ENCODE assay signal across 16 mouse cellular contexts in genomic region chr7:127101451-127102016, GRCm38 (mm10). TPM values are rescaled to one million over a fixed set of nuclear protein-coding genes. Genes with fewer than 3 reads are reported as not detected.
DNase-seq lines count a peak whose midpoint lies in the region; ATAC-seq and TF ChIP-seq lines count a peak whose summit lies in the region.
"Had no signal": no experiment of that assay in that cellular context is flagged by ENCODE, and none has a peak within 500 bp of the region (broad histone marks: within the 10 kb centered on the region; RNA-seq: fewer than 3 reads in every experiment).

No protein-coding gene starts in this region.

- TF ChIP-seq POLR2A in small intestine, adult 2 months (IDR thresholded peaks at IDR 0.05; ENCODE audit: low read depth, low read length) = no peak

- no peak for ATAC-seq in midbrain, embryonic 11.5 days (ENCODE audit: low FRiP score)

- peak; percentile 32 to 52 for DNase-seq in cerebellum, postnatal 10 days
- no peak for DNase-seq in cerebellum, postnatal 25 days
- DNase-seq in midbrain, embryonic 11.5 days (ENCODE audit: low spot score, missing footprints) = peak; percentile 57
- no peak for DNase-seq in midbrain, embryonic 10.5 days (ENCODE audit: low spot score)
- DNase-seq in MN1 (ENCODE audit: low spot score) = peak; percentile 46
- DNase-seq in embryo, embryonic 10 days (ENCODE audit: low spot score) = no peak
- DNase-seq in layer of hippocampus, adult 11-12 months (ENCODE audit: low spot score) = no peak
- DNase-seq: gastrocnemius, adult 2 months; heart, postnatal 4 days; kidney, postnatal 14 days; right cerebral cortex, postnatal 14 days had no signal

- H3K4me3 ChIP-seq in midbrain, embryonic 11.5 days (ENCODE audit: low read depth, low read length) = no peak overlapping the region
- H3K4me3 ChIP-seq in midbrain, embryonic 10.5 days = no peak overlapping the region
- no peak overlapping the region for H3K4me3 ChIP-seq in small intestine, adult 2 months (ENCODE audit: low read depth, low read length)
- H3K4me3 ChIP-seq: forebrain, embryonic 12.5 days; gastrocnemius, adult 2 months; heart, embryonic 10.5 days; liver, embryonic 15.5 days had no signal

- H3K9ac ChIP-seq in midbrain, embryonic 11.5 days (ENCODE audit: low read length) = no peak overlapping the region
- H3K9ac ChIP-seq: forebrain, embryonic 12.5 days; liver, embryonic 15.5 days had no signal

- 44% methylated on average over 2 of the region's 2 CpGs for WGBS in midbrain, embryonic 11.5 days
- WGBS in midbrain, embryonic 10.5 days = 64% methylated on average over 2 of the region's 2 CpGs
- 11% methylated on average over 2 of the region's 2 CpGs for WGBS in small intestine, adult 2 months

- H3K4me1 ChIP-seq in midbrain, embryonic 11.5 days (ENCODE audit: control insufficient read depth, insufficient read depth, low read length) = no peaks in the 10 kb centered on the region
- peaks cover 15% of the 10 kb centered on the region for H3K4me1 ChIP-seq in midbrain, embryonic 10.5 days
- no peaks in the 10 kb centered on the region; the same call in 1 of the 2 replicates for H3K4me1 ChIP-seq in small intestine, adult 2 months (ENCODE audit: control insufficient read depth, insufficient read depth, insufficient read length, low read length)

- no peak overlapping the region for H3K4me2 ChIP-seq in midbrain, embryonic 11.5 days
- H3K4me2 ChIP-seq: forebrain, embryonic 12.5 days; liver, embryonic 15.5 days had no signal

- H3K36me3 ChIP-seq in midbrain, embryonic 11.5 days (ENCODE audit: control insufficient read depth, insufficient read depth, low read length) = no peaks in the 10 kb centered on the region
- H3K36me3 ChIP-seq in midbrain, embryonic 10.5 days = no peaks in the 10 kb centered on the region
- no peaks in the 10 kb centered on the region for H3K36me3 ChIP-seq in small intestine, adult 2 months (ENCODE audit: control insufficient read depth, insufficient read depth, low read length)
- H3K36me3 ChIP-seq: forebrain, embryonic 12.5 days; heart, embryonic 10.5 days; liver, embryonic 15.5 days had no signal

- no peak overlapping the region for H3K27ac ChIP-seq in midbrain, embryonic 11.5 days (ENCODE audit: low read depth, low read length)
- H3K27ac ChIP-seq in midbrain, embryonic 10.5 days (replicated peaks) = no peak overlapping the region
- H3K27ac ChIP-seq in small intestine, adult 2 months (ENCODE audit: insufficient read depth, low read depth, low read length) = no peak overlapping the region
- H3K27ac ChIP-seq: forebrain, embryonic 12.5 days; gastrocnemius, adult 2 months; heart, embryonic 10.5 days; liver, embryonic 15.5 days had no signal

- TF ChIP-seq CTCF in small intestine, adult 2 months (IDR thresholded peaks at IDR 0.05; ENCODE audit: extremely low read depth, insufficient read length, insufficient replicate concordance, low read depth, low read length) = peak; percentile 13; the same call in 1 of the 2 replicates

- no peaks in the 10 kb centered on the region for H3K9me3 ChIP-seq in midbrain, embryonic 11.5 days (ENCODE audit: control insufficient read depth, low read length)
- H3K9me3 ChIP-seq in midbrain, embryonic 10.5 days (replicated peaks) = no peaks in the 10 kb centered on the region
- H3K9me3 ChIP-seq: forebrain, embryonic 12.5 days; heart, embryonic 10.5 days had no signal

- H3K27me3 ChIP-seq in midbrain, embryonic 11.5 days (ENCODE audit: control insufficient read depth, insufficient read depth, low read length) = no peaks in the 10 kb centered on the region
- no peaks in the 10 kb centered on the region for H3K27me3 ChIP-seq in midbrain, embryonic 10.5 days (ENCODE audit: low read depth, poor library complexity, severe bottlenecking)
- no peaks in the 10 kb centered on the region for H3K27me3 ChIP-seq in small intestine, adult 2 months (ENCODE audit: control insufficient read depth, insufficient read depth, low read length)
- H3K27me3 ChIP-seq: forebrain, embryonic 12.5 days; liver, embryonic 15.5 days had no signal

RNA-seq across cellular contexts. Expression of gene AI467606, which starts 10.4 kb away (rescaled TPM):
- 1.3 and 1.7 TPM in 2 replicates for polyA plus RNA-seq in midbrain, embryonic 11.5 days (2014; fragmentation: Nextera tagmentation; extraction: Ambion mirVana)
- polyA plus RNA-seq in midbrain, embryonic 10.5 days (2016; fragmentation: Nextera tagmentation; extraction: Ambion mirVana) = 0.91 and 1.2 TPM in 2 replicates
- polyA plus RNA-seq in small intestine, adult 2 months (2012; rRNA removed) = 21.2 and 22.7 TPM in 2 replicates

RNA-seq across cellular contexts. Expression of gene Zg16, which starts 14.4 kb away (rescaled TPM):
- not detected in 2 replicates for polyA plus RNA-seq in midbrain, embryonic 11.5 days (2014; fragmentation: Nextera tagmentation; extraction: Ambion mirVana)
- not detected in 2 replicates for polyA plus RNA-seq in midbrain, embryonic 10.5 days (2016; fragmentation: Nextera tagmentation; extraction: Ambion mirVana)
- 4,647 and 5,350 TPM in 2 replicates for polyA plus RNA-seq in small intestine, adult 2 months (2012; rRNA removed)
- polyA plus RNA-seq: embryonic facial prominence, embryonic 14.5 days; forebrain, embryonic 12.5 days; heart, embryonic 10.5 days had no signal

RNA-seq across cellular contexts. Expression of gene Qprt, which starts 20.5 kb away (rescaled TPM):
- 5.7 and 6.2 TPM in 2 replicates for polyA plus RNA-seq in midbrain, embryonic 11.5 days (2014; fragmentation: Nextera tagmentation; extraction: Ambion mirVana)
- polyA plus RNA-seq in midbrain, embryonic 10.5 days (2016; fragmentation: Nextera tagmentation; extraction: Ambion mirVana) = 7.2 and 10.3 TPM in 2 replicates
- 0.37 and 1.7 TPM in 2 replicates for polyA plus RNA-seq in small intestine, adult 2 months (2012; rRNA removed)

RNA-seq across cellular contexts. Expression of gene Spn, which starts 36.1 kb away (rescaled TPM):
- polyA plus RNA-seq in midbrain, embryonic 11.5 days (2014; fragmentation: Nextera tagmentation; extraction: Ambion mirVana) = 0.19 TPM in 1 of 2 replicates, not detected in the other
- polyA plus RNA-seq in midbrain, embryonic 10.5 days (2016; fragmentation: Nextera tagmentation; extraction: Ambion mirVana) = 0.09 and 0.10 TPM in 2 replicates
- polyA plus RNA-seq in small intestine, adult 2 months (2012; rRNA removed) = 2.4 and 3.9 TPM in 2 replicates

RNA-seq across cellular contexts. Expression of gene Kif22, which starts 59.3 kb away (rescaled TPM):
- 178 and 195 TPM in 2 replicates for polyA plus RNA-seq in midbrain, embryonic 11.5 days (2014; fragmentation: Nextera tagmentation; extraction: Ambion mirVana)
- 210 and 222 TPM in 2 replicates for polyA plus RNA-seq in midbrain, embryonic 10.5 days (2016; fragmentation: Nextera tagmentation; extraction: Ambion mirVana)
- polyA plus RNA-seq in small intestine, adult 2 months (2012; rRNA removed) = 3.7 and 5.8 TPM in 2 replicates

Comparison
In these comparisons a context has a peak if more than half of its experiments do, and no peak if none do; other contexts are left out.
1. DNase-seq: peak in cerebellum, postnatal 10 days (2 of 2), midbrain, embryonic 11.5 days (single experiment) and MN1 (single experiment); none in cerebellum, postnatal 25 days (0 of 2), midbrain, embryonic 10.5 days (single experiment), embryo, embryonic 10 days (single experiment) and layer of hippocampus, adult 11-12 months (single experiment).
2. RNA of gene Zg16, which starts 14.4 kb away (polyA plus RNA-seq): 4,647 to 5,350 TPM in small intestine, adult 2 months; not detected in midbrain, embryonic 11.5 days and not detected in midbrain, embryonic 10.5 days; every median in the first group is over 1,000 times any median in the second.